Mouse (Mus musculus) brain, embryonic 14.5 days (tissue): ENCODE results near the gene Col5a1.

Experiments
- CTCF ChIP-seq: fragments of 200-500 bp; IDR thresholded peaks from 2 replicates; pipeline ENCODE4 v1.5.1; 2012; ENCODE audit warnings: inconsistent platforms, mild to moderate bottlenecking, moderate library complexity, borderline replicate concordance; ENCODE audit not compliant: insufficient read depth, insufficient read length; ENCODE audit errors: extremely low read depth
- POLR2A ChIP-seq: fragments of 200-500 bp; IDR thresholded peaks from 2 replicates; pipeline ENCODE4 v1.6.1; 2012; ENCODE audit warnings: mild to moderate bottlenecking, inconsistent platforms, borderline replicate concordance; ENCODE audit not compliant: poor library complexity, insufficient read depth, insufficient read length, severe bottlenecking; ENCODE audit errors: extremely low read depth

DNA sequence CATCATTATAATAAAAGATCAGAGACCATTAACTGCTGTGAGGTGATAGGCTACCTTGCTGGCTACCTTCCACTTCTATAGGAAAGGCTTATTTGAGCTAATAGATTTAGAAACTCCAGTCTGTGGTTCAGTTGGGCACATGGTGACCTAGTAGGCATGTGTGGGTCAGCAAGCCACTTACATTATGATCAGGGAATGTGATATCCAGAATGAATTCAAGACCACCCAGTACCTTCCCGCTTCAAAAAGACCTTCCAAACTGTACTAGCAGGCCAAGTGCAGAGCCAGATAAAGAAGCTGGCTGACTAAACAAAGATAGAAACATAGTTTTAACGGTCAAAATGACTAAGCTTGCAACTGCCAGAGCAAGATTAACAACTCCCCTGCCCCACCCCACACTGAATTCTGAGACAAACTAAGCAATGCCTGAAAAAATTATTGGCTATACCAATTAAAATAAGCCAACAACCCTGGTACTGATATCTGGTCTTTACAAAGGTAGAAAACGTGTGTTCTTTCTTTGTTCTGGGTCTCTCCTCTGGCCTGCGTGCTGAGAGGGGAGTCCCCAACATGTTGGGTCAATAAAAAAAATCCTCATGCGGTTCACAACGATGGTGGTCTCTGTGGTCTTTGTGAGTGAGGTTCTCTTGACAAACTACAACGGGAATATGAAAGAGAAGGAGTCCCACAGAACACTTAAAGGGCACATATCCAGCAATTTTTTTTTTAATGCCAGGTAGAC is 178.3 kb downstream of the Col5a1 start:
- TF ChIP-seq POLR2A (no peak), CTCF (no peak)
